Mouse (Mus musculus): ENCODE data around the gene Phldb1.
"Not testable (repeated sequence)": the region's sequence is repeated elsewhere in the genome, so short reads cannot be mapped to it uniquely, and the experiment has no call there.

Gene Phldb1

DNA sequence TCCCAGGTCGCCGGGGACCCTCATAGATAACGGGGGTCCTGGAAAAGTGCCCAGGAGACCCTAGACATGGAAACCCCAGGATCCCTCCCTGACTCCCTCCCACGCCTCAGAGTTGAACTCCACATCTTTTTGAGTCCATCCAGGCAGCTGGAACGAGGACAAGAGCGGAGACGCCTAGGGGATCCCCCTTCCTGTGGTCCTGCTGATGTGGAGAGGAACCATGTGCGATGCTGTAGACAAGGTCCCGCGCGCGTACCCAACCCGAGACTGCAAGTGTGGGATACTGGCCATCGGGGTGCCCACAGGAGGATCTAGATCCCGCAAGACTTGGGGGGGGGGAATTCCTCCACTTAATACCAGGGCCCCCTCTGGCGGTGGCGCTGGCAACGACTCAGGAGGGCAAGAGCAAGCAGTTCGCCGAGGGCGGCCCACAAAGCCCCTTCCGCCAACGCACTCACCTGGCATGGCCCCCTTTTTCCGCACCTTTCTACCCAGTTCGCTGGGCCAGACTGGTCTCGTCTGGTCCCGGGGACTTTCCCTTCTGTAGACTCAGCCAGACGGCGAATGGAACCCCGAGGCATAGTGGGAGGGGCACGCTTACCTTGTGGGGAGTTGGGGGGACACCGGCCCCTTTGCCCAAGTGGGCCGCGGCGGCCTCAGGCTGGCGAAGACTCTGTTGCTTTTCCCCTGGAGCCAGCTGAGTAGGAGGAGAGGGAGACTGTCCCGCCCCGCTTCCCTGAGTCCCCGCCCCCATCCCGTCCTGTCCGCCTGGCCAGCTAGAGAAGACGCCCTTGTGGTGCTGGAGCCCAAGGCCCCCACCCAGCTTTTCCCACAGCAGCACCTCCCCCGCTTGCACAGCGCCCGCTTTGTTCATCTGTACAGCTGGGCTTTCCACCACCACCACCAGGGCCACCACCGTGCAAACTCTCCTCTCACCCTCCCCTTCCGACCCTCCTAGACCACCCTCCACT lies at the start of gene Phldb1:
TSS of gene Phldb1 (minus strand) at position 675 of the 971 bp plus-strand sequence.
- peak; percentile 57 to 59 for DNase-seq (ENCODE audit: low spot score in 2 of 2)

DNA sequence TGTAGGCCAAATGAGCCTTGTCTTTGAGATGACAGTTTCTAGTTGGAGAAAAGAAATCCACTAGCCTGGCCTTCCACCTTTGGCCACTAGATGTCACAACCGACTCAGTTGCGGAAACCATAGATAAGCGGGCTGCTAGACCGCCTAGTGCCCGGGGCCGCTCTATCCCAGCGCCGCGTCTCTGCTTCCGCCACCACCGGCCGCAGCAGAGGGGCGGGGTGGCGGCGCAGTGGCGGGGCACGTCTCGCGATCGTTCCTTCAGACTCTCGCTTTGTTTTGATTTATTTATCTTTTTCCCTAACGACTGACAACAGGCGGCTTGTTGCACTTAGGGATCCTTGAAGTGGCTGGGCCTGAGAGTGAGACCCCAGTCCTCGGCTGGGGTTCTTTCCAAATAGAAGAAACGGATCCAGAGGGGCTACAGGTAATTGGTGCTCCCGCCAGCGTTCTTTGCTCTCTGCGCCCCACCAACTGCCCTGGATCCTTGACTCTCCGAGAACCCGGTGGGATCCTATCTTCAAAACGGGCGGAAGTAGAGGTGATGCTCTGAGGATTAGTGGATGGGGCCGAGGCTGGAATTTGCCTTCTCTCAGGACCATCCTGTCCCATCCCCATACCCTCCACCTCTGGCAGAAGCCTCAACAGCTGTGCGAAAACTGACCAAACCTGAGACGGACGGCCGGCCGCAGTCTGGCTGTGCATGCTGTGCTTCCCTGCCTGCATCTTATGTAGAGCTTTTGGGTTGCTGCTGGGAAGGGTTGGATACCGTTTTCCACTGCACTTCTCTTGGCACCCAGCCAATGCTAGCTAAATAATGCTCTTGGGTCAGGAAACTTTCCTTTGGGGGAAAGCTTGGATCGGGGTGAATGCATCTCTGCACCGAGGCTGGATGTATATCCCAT lies 38.0 kb upstream of the Phldb1 start:
- DNase-seq (ENCODE audit: low spot score in 2 of 2): peak; percentile 92 to 94

DNA sequence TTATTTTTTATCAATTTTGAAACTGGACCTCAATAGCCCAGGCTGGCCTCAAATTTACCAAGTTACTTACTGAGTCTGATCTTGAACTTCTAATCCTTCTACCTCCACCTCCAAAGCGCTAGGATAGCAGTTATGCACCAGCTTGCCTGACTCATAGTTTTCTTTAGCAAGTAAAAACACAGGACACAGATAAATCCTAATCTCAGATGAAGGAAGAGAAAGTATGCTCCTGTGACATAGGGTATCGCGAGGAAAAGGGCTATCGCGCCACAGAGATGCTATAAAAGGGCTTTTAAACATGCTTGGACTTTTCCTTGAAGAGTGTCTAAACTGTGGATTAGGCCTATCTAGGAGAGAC lies 37.4 kb upstream of the Phldb1 start:
- DNase-seq (ENCODE audit: low spot score in 2 of 2): no peak

DNA sequence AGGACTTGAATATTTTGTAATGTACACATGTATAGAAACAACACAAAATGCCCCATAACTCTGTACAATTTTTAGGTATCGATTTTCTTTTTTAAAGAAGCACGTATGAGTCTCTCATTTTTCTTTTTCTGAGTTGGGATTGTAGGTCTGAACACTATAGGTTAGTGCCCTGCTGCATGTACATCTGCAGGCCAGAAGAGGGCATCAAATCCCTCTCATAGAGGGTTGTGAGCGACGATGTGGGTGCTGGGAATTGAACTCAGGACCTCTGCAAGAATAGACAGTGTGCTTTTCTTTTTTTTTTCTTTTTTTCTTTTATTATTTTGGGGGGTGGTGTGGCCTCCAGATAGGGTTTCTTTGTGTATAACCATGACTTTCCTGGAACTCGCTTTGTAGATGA lies 36.4 kb upstream of the Phldb1 start:
- no peak for DNase-seq (ENCODE audit: low spot score in 2 of 2)

DNA sequence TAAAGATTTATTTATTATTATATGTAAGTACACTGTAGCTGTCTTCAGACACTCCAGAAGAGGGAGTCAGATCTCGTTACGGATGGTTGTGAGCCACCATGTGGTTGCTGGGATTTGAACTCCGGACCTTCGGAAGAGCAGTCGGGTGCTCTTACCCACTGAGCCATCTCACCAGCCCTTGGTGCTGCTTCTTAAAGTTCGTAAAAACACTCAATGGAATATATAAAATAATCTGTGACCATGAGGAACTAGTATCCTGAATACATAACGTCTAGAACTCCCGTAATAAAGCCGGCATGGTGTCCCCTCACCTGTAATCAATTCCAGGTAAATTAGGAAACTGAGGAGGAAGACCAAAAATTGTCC lies 33.0 kb upstream of the Phldb1 start:
- DNase-seq (ENCODE audit: low spot score in 2 of 2): not testable (repeated sequence)

DNA sequence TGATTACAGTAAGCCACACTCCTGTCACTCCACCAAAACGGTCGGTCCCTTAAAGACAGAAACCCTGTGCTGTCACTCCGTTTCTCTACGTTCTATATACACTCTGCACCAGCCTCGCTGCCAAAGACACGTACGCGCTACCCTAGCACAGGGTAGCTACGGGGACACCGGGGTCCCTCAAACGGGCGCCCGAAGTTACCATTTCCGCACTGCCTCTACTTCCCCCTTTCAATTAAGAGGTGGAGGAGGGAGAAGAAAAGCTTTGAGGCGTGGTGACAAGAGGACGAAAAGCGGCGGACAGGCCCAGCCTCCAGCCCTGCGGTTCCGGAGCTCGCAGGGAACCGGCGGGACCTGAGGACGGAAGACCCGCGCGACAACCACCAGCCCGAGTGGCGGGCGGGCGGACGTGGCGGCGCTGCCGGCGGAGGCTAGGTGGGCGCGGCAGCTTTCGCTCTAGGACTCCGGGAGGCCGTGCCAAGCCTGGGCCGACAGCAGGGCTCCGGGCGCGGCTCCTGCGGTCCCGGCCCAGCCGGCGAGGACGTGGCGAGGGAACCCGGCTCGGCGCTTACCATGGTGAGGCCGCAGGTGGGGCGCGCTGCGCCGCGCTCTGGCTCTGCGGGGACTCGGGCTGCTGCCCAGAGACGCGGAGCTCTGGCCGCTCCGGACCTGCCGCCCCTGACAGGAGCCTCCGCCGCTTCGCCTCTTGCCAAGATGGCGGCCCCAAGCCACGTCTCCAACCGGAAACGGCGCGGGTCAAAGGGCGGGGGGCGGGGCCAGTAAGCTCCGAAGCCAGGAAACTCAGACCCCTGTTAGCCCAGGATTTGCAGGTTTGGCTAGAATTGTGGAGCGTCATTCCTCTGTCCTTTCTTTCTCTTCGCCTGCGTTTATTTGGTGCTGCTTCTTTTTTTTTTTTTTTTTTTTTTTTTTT lies 32.4 kb upstream of the Phldb1 start, which contains the start of the genes Arcn1 and Ift46:
TSS of gene Arcn1 (minus strand) at position 745 of the 928 bp plus-strand sequence.
TSS of gene Ift46 (plus strand) at position 808 of the 928 bp plus-strand sequence.
- peak; percentile 74 to 78 for DNase-seq (ENCODE audit: low spot score in 2 of 2)

DNA sequence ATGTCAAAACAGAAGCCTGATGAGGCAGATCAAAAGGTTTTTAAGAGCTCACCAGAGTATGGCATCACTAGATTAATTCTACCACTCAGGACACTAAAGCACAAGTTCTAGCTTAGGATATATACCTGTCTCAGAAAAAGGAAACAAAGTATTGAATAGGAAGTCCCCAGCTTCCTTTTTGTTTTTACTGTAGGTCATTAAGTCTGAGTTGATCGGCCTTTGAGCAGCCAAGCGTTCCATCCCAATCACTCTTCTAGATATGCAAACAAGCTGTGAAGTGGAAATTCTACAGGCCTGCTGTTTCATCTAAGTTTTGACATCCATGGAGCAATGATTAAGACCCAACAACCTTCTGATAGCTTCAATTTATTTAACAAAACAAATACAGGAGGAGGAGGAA lies 25.9 kb upstream of the Phldb1 start:
- no peak for DNase-seq (ENCODE audit: low spot score in 2 of 2)

DNA sequence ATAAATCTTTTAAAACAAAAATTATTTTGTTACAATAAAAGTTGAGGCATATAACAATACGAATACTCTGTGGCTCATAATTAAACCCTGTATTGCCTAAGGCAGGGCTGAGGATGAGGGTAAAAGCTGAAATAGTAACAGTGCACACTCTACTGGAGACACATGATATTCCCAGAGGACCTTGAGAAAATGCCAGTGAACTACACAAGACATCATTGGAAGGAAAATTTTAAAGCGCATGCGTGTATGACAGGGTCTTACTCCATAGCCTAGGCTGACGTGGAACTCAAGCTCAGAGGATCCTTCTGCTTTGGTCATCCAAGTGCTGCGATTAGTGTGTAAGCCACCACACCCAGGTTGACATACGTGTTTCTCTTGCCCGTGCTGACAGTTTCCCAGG lies 13.5 kb upstream of the Phldb1 start:
- DNase-seq (ENCODE audit: low spot score in 2 of 2): no peak

DNA sequence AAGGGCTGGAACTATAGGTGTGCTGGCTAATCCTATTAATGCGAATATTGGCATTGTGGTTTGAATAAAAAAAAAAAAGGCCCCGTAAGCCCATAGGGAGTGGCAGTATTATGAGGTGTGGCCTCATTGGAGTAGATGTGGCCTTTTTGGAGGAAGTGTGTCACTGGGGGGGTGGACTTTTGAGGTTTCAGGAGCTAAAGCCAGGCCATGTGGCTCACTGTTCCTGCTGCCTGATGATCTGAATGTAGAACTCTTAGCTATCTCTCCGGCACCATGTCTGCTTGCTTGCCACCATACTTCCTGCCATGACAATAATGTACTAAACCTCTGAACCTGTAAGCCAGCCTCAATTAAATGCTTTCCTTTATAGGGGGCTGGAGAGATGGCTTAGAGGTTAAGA lies 12.3 kb upstream of the Phldb1 start:
- no peak for DNase-seq (ENCODE audit: low spot score in 2 of 2)

DNA sequence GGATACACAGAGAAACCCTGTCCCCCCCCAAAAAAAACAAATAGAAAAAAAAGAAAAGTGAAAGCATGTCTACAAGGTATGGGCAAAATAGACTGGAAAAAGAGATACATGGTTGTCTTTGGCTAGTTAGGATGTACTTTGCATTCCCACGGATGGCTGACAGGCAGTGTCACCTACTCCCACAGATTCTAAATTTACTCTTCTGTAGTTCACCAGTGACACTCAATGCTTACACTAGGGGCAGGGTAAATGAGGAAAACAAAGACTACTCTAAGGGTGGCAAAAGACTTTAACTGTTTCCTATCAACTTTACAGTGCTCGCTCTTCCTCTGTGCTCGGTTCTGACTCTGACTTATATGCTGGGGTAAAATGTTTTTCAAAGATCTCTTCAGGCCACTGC lies 11.7 kb upstream of the Phldb1 start:
- no peak for DNase-seq (ENCODE audit: low spot score in 2 of 2)

DNA sequence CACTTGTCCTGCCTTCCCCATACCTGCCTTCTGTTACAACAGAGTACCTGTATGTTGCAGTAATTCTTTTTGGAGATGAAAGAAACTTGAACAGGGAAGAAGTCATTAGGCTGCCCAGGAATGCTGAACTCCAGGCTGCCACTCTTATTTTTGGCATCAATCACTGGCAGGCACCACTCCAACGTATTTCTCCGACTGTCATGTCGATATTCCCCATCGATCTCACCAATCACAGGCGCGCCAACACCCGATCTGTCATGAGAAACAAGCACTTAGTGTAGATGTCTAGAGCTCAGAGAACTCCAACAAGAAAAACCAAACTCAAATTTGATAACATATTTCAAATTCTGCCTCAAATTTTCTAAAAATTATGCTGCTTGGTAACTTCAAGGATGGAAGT lies 10.4 kb upstream of the Phldb1 start:
- no peak for DNase-seq (ENCODE audit: low spot score in 2 of 2)

DNA sequence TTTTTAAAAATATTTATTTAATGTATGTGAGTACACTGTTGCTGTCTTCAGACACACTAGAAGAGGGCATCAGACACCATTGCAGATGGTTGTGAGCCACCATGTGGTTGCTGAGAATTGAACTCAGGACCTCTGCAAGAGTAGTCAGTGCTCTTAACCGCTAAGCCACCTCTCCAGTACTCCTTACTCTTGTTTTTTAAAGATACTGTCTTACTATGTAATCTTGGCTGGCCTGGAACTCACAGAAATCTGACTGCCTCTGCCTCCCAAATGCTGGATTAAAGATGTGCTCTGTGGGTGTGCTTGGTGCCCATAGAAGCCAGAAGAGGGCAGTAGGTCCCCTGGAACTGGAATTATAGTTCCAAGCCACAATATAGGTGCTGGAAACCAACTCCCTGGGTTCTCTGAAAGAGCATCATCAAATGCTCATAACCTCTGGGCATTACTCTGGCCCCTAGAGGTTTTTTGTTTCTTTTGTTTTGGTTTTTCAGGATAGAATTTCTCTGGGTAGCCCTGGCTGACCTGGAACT lies 5.7 kb upstream of the Phldb1 start:
- DNase-seq (ENCODE audit: low spot score in 2 of 2): no peak

DNA sequence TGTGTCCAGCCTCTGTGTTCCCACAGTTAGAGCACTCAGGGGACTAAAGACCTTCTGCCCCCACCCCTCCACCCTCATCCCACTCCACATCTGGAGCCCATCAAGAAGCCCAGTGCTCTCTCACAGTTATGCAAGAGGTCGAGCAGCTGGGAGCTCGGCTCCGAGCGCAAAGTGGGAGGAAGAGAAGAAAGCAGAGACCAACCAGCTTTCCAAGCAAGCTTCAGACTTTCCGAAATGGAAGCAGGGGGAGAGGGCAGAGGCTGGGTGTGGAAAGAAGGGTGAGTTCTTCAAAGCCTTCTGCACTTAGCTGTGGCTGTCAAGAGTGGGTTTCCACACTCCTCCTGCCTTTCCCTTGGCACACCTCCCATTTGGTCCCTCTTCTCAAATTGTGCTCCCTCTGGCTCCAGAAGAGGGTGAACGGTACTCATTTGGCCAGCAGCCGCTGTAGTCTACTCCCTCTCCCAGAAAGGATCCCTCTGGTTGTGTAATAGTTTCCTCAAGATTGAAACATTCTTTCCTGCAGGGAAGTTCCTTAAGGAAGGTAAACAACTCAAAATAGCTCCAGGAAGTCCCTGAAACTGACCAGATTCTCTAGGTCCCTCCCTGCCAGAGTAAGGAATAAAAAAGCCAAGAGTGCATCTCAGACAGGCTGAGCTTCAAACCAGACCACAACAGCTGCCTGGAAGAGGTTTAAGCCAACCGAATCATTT lies 2.4 kb upstream of the Phldb1 start:
- DNase-seq (ENCODE audit: low spot score in 2 of 2): no peak

DNA sequence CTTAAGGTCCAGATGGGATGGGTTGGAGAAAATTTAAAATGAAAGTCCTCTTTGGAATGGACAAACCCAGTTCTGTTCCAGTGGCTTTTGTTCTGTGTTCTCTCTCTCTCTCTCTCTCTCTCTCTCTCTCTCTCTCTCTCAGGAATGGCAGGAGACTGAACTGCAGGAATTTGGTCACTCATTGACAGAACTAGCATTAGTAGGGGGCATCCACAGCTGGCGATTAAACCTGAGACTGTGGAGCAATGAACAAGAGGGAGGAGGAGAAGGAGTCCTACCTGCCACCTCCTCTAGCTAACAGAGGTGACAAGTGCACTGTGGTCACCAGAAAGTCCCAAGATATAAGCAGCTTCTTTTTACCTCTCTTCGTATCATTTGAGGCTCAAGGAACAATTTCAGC lies 1.3 kb upstream of the Phldb1 start:
- DNase-seq (ENCODE audit: low spot score in 2 of 2): no peak

DNA sequence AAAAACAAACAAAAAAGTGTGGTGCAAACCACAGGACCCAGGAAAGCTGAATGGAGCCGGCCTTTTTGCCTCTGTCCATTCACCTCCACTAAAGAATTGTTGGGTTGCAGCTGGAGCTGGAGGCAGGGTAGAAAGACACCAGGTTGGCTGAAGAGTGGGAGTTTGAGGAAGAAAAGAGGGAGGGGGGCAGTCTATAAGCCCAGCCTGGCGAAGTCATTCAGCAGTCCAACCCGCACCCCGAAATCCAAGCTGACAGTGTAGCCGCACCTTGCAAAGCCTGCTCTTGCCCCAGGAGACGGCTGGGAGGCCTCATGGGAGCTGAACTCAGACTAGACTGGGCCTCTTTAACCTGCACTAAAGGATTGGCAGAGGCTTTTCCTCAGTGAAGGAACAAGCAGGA lies 888 bp upstream of the Phldb1 start:
- DNase-seq (ENCODE audit: low spot score in 2 of 2): no peak

DNA sequence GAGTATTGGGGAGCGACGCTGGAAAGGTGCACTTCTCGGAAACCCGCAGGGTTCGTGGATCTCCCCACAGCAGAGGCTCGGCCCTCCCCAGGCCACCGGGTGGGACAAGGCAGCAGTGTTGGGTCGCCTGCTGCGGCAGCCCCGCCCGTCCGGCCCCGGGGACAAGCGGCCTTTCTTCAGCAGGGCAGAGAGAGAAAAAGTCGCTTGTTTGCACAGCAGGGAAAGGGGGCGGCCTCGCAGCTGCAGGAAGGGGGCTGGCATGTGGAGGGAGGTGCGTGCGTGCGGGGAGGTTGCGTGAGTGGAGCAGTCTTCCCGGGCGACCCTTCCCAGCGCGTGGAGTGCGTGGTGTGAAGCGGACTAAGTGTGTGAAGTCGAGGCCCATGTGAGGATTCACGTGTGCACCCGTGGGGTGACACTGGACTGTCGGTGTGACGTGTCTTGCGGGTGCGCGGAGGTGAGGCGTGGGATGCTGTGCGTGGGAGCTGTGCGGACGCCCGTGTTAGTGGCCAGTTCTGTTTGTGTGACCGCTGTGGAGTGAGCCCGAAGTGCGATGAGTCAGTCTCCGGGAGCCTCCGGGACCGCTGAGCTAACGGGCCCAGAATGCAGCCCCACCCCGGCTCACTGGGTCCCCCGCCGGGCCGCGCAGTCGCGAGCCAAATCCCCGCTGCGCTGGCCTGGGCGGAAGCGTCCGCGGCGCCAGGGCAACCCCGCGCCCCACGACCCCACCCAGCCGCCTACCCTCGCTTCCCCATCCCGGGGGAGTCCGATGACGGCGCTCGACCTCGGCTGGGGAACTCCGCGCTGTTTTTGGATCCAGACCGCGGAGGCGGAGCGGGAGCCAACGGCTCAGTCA lies 1.1 kb downstream of the Phldb1 start:
- peak; percentile 61 to 75 for DNase-seq (ENCODE audit: low spot score in 2 of 2)

DNA sequence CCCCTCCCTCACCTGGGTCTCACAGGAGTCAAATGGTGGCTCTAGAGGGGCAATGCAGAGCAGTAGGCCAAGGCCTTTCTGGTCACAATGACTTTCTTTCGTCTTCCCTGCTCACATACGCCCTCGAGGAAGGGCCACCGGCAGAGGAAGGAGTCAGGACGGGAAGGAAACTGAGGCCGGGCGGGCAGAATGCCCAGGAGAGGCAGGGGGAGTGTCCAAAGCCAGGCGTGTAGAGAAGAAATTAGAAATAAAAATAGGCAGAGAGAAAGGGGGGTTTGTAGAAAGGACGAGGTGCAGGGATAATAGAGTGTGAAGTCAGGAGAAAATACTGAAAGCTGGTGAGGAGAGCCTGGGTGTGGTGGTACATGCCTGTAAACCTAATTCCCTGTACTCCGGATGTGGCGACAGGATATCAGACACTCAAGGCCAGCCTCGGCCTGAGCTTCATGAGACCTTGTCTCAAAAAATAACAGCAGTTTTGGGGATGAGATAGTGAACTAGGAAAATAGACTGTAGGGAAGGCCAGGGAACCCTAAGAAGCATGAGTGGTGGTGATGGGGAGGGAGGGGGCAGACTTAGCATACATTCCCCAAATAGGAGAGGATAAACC lies 2.0 kb downstream of the Phldb1 start:
- DNase-seq (ENCODE audit: low spot score in 2 of 2): no peak

DNA sequence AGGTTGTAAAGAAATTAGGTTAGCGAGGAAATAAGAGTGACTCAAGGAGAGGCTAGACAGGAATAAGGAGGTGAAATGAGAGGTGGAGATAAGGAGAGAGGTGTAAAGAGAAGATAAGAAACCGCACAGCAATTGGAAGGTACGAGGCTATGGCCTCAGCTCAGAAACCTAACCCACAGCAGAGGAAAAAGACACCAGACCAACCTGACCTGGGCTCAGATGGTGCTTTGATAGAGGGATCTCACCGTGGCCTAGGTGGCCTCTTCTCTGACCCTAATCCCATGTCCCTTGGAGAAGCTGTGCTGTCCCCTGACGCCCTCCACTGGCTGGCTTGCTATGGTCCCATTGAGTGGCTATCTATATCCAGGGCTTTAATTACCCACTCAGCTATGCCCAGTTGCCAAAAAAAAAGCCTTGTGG lies 2.9 kb downstream of the Phldb1 start:
- no peak for DNase-seq (ENCODE audit: low spot score in 2 of 2)

DNA sequence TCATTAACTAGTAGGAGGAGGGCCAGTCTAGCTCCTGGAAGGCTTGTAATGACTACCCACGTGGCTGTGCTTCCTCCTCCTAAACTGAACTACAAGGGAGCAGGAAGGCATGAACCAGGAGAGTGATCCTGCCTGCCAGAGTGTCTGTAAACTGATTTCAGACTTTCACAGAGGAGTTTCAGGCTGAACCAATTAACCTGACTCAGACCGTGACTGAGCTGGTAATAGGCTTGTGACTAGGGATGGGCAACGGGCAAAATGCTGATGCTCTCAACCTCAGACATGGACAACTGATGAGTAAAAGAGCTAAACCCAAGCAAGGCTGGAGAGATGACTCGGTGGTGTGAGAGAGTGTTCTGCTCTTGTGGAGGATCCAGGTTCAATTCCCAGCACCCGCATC lies 7.6 kb downstream of the Phldb1 start:
- no peak for DNase-seq (ENCODE audit: low spot score in 2 of 2)

Measured in natural killer cell, adult 2 months (primary cell).